Mouse (Mus musculus) kidney, adult 2 months (tissue): Measurements from ENCODE around the gene Tenm1. TPM values are rescaled to one million over a fixed set of nuclear protein-coding genes. Genes with fewer than 3 reads are reported as not detected.

Source experiments
- DNase-seq: peaks from one replicate; pipeline ENCODE4 v3.0.0; 2021
- H3K27ac ChIP-seq: fragments of 200-500 bp; 2 replicates; pipeline ENCODE4 v1.5.1; 2012; ENCODE audit warnings: low read depth, low read length, control low read depth, inconsistent platforms; ENCODE audit not compliant: insufficient read depth
- H3K27me3 ChIP-seq: fragments of 200-500 bp; replicated peaks from 2 replicates; pipeline ENCODE4 v1.6.1; 2012; ENCODE audit warnings: mild to moderate bottlenecking, moderate library complexity, low read length, inconsistent platforms; ENCODE audit not compliant: control insufficient read depth, insufficient read depth
- H3K36me3 ChIP-seq: fragments of 200-500 bp; 2 replicates; pipeline ENCODE4 v1.6.1; 2012; ENCODE audit warnings: mild to moderate bottlenecking, moderate library complexity, low read length, inconsistent platforms; ENCODE audit not compliant: control insufficient read depth, insufficient read depth
- H3K4me1 ChIP-seq: fragments of 200-500 bp; 2 replicates; pipeline ENCODE4 v1.6.1; 2011; ENCODE audit warnings: low read length; ENCODE audit not compliant: control insufficient read depth, insufficient read depth
- H3K4me3 ChIP-seq: fragments of 200-500 bp; 2 replicates; pipeline ENCODE4 v1.5.1; 2011; ENCODE audit warnings: mild to moderate bottlenecking, low read depth, low read length, control low read depth; ENCODE audit not compliant: insufficient read depth
- CTCF ChIP-seq: fragments of 200-500 bp; conservative IDR thresholded peaks from 2 replicates; pipeline ENCODE4 v1.5.1; 2011; ENCODE audit warnings: low read depth, mild to moderate bottlenecking, control low read depth, low read length, moderate library complexity, mixed read lengths; ENCODE audit not compliant: insufficient read depth, insufficient read length
- POLR2A ChIP-seq: fragments of 200-500 bp; IDR thresholded peaks from one replicate; pipeline ENCODE4 v1.6.1; 2011; ENCODE audit warnings: low read depth, low read length, control low read depth
- WGBS: fragments of 180-500 bp; shearing (Covaris S2); methylation state at CpG from one replicate; pipeline ENCODE4 v1.1.7; 2018; 5-methylcytosine and 5-hydroxymethylcytosine counted together
- polyA plus RNA-seq: library from polyadenylated mRNA; depleted of rRNA; stranded (reverse); fragments of >200 nt; gene quantifications from 2 replicates; pipeline ENCODE4 v1.2.3, GENCODE M21; 2012; rRNA removed

Tenm1 gene
- polyA plus RNA-seq, 1 experiment, result not detected

DNA sequence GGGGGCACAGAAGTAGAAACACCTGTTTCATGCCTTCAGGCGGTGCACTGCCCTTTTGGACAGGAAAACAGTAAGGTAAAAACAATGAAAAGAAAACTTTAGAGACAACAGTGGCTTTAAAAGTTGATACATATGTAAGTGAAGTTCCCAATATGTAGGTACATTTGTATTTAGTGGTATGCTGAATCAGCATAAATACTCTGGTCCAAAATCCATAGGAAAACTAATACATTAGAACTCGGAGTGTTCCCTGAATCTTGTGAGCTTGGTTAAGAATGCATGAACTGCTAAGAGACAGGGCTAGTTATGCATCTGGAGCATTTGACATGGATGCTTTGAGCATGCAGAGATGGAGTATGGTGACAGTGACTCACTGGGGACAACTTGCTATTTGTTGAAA, 906.1 kb downstream of the Tenm1 start:
- Histone ChIP-seq H3K27me3 (no peaks in the 10 kb centered on the region), H3K27ac (no peak overlapping the region), H3K4me3 (no peak overlapping the region), H3K4me1 (no peaks in the 10 kb centered on the region), H3K36me3 (no peaks in the 10 kb centered on the region)
- 83% methylated on average over 2 of the region's 2 CpGs for WGBS
- no peak for DNase-seq
- no peak for TF ChIP-seq POLR2A

GRCm38 (mm10) chrX:42512567-42512966, 916.4 kb downstream of the Tenm1 start:
- no peaks in the 10 kb centered on the region for H3K36me3 ChIP-seq
- no peak overlapping the region for H3K27ac ChIP-seq
- peak; percentile 2 for DNase-seq
- H3K4me1 ChIP-seq, result no peaks in the 10 kb centered on the region
- no peak overlapping the region for H3K4me3 ChIP-seq
- no peaks in the 10 kb centered on the region for H3K27me3 ChIP-seq
- TF ChIP-seq CTCF, result peak; percentile 37
- TF ChIP-seq POLR2A, result no peak

GRCm38 (mm10) chrX:42511105-42511504, 917.8 kb downstream of the Tenm1 start:
- Histone ChIP-seq H3K36me3 (no peaks in the 10 kb centered on the region), H3K27me3 (no peaks in the 10 kb centered on the region), H3K4me3 (no peak overlapping the region), H3K4me1 (no peaks in the 10 kb centered on the region), H3K27ac (no peak overlapping the region)
- TF ChIP-seq POLR2A (no peak), CTCF (no peak)
- no peak for DNase-seq
- WGBS, result 86% methylated on average over 2 of the region's 2 CpGs

GRCm38 (mm10) chrX:42502291-42503043, 926.5 kb downstream of the Tenm1 start, which contains the start of gene Sh2d1a:
TSS of gene Sh2d1a (plus strand) at chrX:42502453.
- H3K27ac ChIP-seq, result no peak within 1 kb of the TSS
- no peak for DNase-seq
- no peaks in the 10 kb centered on the region for H3K36me3 ChIP-seq
- TF ChIP-seq CTCF, result no peak
- TF ChIP-seq POLR2A, result no peak
- 86% methylated on average over 13 of the region's 13 CpGs for WGBS
- H3K4me1 ChIP-seq, result no peaks in the 10 kb centered on the region
- no peak within 1 kb of the TSS for H3K4me3 ChIP-seq
- no peaks in the 10 kb centered on the region for H3K27me3 ChIP-seq

- Histone ChIP-seq H3K4me1 (no peaks in the 10 kb centered on the region), H3K36me3 (no peaks in the 10 kb centered on the region), H3K4me3 (no peak overlapping the region), H3K27ac (no peak overlapping the region), H3K27me3 (no peaks in the 10 kb centered on the region)
- no peak for DNase-seq
- no peak for TF ChIP-seq CTCF
- no peak for TF ChIP-seq POLR2A
Observed at GRCm38 (mm10) chrX:42500538-42500937, 928.4 kb downstream of the Tenm1 start.

DNA sequence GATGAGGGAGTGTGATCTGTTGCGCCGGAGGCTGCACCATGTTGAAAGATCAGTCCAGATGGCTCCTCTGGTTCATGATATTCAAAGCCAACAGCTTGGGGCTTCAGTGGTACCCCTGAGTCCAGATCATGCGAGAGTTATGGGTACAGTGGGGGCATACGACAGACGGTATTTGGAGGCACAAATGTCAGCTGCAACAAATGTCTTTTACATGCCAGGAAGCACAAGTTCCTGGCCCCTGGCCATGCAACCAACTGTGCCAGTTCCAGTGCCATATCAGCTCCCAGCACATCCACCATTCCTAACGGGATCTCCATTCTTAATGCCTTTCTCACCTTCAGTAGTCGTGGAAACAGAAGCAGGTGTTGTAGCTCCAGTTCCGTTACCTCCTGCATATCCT, 938.6 kb downstream of the Tenm1 start:
- no peak for DNase-seq
- Histone ChIP-seq H3K27me3 (no peaks in the 10 kb centered on the region), H3K27ac (no peak overlapping the region), H3K4me3 (no peak overlapping the region), H3K4me1 (no peaks in the 10 kb centered on the region), H3K36me3 (no peaks in the 10 kb centered on the region)
- 95% methylated on average over 8 of the region's 8 CpGs for WGBS
- TF ChIP-seq CTCF (no peak), POLR2A (no peak)

DNA sequence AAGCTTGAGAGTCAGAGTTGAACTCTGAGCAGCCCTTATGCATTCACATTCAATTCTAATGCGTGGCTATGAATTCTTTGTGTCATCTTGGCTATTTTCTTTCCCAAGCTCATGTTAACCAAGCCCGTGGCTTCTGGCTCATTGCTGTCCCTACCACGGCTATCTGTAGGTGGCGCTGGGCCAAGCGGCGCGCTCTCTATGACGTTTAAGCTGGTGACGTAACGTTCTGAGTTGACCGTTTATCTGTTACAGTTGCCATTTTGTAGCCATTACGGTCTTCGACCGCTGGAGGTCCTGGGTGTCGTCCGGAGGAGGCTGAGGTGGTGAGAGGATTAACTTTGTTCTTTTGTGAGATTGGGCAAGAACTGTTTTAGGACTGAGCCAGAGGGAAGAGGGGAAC, 939.5 kb downstream of the Tenm1 start, which contains the start of gene Tex13c2:
Gene Tex13c2 (plus strand): TSS at position 246 of the 400 bp plus-strand sequence.
- 96% methylated on average over 16 of the region's 16 CpGs for WGBS
- Histone ChIP-seq H3K27me3 (no peaks in the 10 kb centered on the region), H3K36me3 (no peaks in the 10 kb centered on the region), H3K4me3 (no peak within 1 kb of the TSS), H3K27ac (no peak within 1 kb of the TSS), H3K4me1 (no peaks in the 10 kb centered on the region)
- no peak for DNase-seq
- TF ChIP-seq CTCF (no peak), POLR2A (no peak)

Other genes with a start within 250 kb of the Tenm1 start
- gene Tex13c1, start 162.0 kb upstream of the Tenm1 start, polyA plus RNA-seq, result not detected in 2 replicates